Mouse (Mus musculus) stomach, postnatal 0 days (tissue): ENCODE measurements at regions not wholly inside any gene's neighbourhood (a gene's known extent, or its start where the extent isn't known, plus 50 kb on each side); places are given as distances from the start of the nearest gene placed in this dataset.

Source experiments
- CTCF ChIP-seq: IDR thresholded peaks from 2 replicates; pipeline ENCODE4 v1.5.1; 2016; ENCODE audit warnings: antibody characterized with exemption, low read depth, mild to moderate bottlenecking, moderate library complexity
- EP300 ChIP-seq: optimal IDR thresholded peaks from 2 replicates; pipeline ENCODE3; 2016; ENCODE audit warnings: antibody characterized with exemption

- TF ChIP-seq CTCF (peak; percentile 55), EP300 (no peak)
Observed at GRCm38 (mm10) chrX:12348117-12348516, 188.0 kb upstream of the Bcor start.
